Mouse (Mus musculus): ENCODE results near the gene Letm1.

Gene Letm1

GRCm38 (mm10) chr5:33782345-33782998, at the start of gene Letm1:
Letm1 (minus strand) TSS chr5:33782817.
- peak; percentile 98 for DNase-seq (ENCODE audit: low spot score)

DNA sequence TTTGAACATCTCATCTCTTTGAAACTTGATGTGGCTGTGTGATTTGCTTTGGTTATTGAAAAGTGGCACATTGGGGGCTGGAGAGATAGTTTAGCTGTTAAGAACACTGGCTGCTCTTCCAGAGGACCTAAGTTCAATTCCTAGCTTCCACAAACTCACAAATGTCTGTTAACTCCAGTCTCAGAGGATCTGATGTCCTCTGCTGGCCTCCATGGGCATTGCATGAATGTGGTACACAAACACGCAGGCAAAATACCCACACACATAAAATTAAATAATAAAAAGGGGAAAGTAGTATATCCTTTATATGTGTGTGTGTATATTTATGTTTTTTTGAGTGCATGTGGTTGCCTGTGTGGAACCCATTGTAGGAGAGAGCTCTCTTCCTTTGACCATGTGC, 48.2 kb upstream of the Letm1 start:
- DNase-seq (ENCODE audit: low spot score) = peak; percentile 21

DNA sequence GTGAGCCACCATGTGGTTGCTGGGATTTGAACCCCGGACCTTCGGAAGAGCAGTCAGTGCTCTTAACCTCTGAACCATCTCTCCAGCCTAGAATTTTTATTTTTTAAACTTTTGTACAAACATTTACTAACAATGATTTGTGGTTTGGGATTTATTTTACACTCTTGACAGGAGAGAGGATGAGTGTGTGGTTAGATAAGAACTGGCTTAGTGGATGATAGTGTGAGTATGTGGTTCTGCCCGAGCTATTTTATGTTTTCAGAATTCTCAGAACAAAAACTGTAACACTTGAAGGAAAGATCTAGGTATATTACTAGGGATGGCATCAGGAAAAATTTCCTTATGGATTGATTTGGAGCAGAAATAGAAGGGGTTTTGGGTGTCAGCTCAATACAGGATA, 47.3 kb upstream of the Letm1 start:
- DNase-seq (ENCODE audit: low spot score) = no peak

DNA sequence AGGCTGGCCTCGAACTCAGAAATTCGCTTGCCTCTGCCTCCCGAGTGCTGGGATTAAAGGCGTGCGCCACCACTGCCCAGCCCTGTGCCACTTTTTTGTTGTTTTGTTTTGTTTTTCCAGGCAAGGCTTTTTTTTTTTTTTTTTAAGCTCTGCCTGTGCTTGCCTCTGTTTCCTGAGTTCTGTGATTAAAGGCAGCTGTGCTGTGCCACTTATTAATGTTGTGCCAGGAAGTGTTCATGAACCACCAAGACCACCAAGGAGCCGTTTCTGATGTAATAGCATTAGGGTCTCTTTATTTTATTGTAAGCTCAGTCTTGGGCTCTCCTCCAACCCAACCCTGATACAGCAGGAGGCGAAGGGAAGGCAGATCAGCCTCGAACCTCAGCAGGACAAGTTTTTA, 45.5 kb upstream of the Letm1 start:
- no peak for DNase-seq (ENCODE audit: low spot score)

DNA sequence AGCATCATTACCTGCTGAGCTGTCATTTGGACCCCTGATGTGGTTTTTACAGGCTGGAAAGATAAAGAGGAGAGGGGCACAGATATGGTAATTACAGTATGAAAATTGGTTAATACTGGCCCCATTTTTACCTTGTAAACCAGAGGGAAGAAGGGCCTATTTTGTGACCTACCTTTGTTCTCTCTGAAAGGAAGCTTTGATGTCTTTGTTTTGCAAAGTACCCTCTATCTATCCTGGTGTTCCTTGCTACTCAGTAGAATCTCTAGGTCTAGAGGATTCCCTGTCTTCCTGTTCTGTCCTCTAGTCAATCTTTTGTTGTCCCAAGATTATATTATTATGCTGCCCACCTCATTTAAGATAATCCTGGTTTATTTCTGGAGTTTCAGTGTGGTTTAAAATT, 43.4 kb upstream of the Letm1 start:
- no peak for DNase-seq (ENCODE audit: low spot score)

DNA sequence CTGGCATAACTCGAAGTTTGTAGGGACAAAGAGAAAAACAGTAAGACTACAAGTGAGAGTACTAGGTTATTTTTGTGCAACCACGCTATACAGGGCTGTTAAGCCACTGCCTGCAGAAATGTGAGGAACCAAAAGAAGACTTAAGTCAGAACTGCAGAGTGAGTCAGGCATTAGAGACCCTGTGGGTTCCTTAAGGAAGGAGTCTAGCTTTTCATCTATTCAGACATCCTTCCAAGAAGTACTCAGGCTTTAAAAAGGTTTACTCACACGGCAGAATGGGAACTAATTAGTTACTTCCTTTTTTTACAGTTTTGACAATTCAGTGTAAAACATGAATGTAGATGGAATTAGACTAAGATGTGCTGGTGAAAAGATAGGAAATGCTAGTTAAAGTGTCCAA, 39.8 kb upstream of the Letm1 start:
- peak; percentile 4 for DNase-seq (ENCODE audit: low spot score)

DNA sequence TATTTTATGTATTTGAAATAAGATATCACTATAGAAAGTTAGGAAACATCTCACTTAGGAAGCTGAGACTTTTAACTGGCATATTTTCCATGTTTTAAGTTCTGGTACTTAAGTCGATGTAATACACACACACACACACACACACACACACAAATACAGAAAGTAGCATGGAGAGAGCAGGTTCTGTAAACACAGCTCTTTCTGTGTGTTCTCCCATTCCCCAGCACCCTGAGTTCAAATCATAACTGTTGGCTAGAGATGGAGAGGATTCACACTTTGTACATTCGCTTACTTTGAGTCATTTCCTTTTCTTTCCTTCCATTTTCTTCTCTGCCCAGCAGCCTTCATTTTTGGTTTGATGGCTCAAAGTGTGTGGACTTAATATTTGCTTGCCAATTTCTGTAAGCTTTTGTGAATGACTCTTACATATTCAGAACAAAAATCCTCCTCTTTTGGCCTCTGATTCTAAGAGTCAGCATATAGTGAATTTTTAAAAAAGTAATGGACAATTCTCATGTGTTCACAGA, 39.3 kb upstream of the Letm1 start:
- peak; percentile 29 for DNase-seq (ENCODE audit: low spot score)

- peak; percentile 60 for DNase-seq (ENCODE audit: low spot score)
These were observed 38.4 kb upstream of the Letm1 start for GRCm38 (mm10) chr5:33820733-33821621.

DNA sequence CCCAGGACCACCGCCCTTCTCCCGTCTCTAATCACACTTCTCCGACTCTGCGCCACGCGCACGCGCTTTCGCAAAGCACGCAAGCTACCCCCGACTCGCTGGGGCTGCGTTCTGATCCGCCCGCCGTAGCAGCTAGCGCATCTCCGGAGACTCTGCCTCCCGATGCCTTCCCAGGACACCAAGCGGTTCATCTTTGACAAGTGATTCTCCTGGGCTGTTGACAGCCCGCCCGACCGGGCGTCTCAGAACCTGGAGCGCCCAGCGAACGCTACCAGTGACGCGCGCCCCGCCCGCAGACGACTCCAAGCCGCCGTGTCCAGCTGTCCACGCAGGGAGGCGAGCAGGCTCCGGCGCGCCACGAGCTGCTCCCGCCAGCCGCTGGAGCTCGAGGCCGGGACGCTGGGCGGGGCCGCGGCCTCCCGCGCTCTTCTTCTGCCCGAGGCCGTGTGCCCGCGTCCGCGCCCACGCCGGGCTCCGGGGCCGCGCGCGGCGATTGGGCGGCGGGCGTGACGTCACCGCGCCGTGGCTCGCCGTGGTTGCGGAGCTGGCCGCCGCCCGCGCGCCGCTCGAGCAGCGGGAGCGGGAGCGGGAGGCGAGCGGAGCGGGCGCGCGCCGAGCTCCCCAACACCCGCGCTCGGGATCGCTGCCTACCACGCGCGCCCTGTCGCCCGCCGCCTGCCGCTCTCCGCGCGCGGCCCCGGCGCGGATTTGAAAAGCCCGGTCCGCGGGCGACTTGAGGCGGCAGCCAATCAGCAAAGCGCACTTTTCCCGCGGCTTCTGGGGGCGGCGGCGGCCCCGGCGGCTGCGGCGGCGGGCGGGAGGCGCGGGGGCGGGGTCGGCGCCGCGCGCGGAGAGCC, 37.5 kb upstream of the Letm1 start, which contains the start of gene Nsd2:
Nsd2 (plus strand) TSS at position 850 of the 857 bp plus-strand sequence.
- DNase-seq (ENCODE audit: low spot score) = peak; percentile 94

- peak; percentile 61 for DNase-seq (ENCODE audit: low spot score)
These were observed 36.7 kb upstream of the Letm1 start for GRCm38 (mm10) chr5:33819141-33819875.

DNA sequence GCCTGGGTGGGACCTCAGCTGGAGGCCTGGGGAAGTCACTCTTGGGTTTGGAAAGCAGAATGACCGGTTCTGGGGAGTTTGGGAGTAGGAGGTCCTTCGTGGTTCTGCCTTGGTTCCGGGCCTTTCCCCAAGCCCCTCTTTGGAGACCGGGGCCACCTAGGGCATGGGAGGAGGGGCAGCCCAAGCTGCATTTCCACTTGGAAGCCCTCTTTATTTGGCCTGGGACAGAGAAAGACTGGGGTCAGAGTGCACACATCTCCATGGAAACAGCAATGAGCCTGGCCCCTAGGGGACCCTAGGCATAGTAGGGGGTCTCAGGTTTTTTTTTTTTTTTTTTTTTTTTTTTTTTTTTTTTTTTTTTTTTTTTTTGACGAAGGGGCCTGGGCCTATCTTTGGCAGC, 35.5 kb upstream of the Letm1 start:
- DNase-seq (ENCODE audit: low spot score) = peak; percentile 74

GRCm38 (mm10) chr5:33816008-33816725, 33.5 kb upstream of the Letm1 start:
- no peak for DNase-seq (ENCODE audit: low spot score)

DNA sequence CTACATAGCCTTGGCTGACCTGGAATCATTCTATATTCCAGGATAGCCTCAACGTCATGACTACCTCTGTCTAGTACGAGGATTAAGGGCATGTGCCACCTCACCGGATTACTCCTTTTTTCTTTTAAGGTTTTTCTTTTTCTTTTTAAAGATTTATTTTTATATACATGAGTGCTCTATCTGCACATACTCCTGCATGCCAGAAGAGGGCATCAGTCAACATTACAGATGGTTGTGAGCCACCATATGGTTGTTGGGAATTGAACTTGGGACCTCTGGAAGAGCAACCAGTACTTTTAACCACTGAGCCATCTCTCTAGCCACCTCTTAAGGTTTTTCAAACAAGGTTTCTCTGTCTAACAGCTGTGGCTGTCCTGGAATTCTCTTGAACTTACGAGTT, 28.9 kb upstream of the Letm1 start:
- no peak for DNase-seq (ENCODE audit: low spot score)

- no peak for DNase-seq (ENCODE audit: low spot score)
These were observed 20.7 kb upstream of the Letm1 start for GRCm38 (mm10) chr5:33803337-33803736.

- no peak for DNase-seq (ENCODE audit: low spot score)
These were observed 9.5 kb upstream of the Letm1 start for GRCm38 (mm10) chr5:33791912-33792643.

DNA sequence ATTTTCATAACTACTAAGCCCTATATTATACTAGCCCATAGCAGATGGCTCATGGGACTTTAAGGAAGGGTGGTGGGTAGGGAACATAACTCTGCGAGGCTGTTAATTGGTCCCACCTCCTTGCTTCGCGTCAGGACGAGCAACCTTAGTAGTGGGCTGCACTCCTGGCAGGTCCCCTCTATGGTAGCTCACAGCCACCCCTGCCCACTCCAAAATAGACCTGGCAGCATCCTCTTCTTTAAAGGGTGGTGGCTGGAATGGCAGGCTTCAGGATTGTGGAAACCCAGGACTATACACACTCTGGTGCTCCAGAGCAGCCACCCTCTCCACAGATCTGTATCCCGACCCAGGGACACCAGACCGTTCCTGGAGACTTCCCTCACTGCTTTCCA, 378 bp upstream of the Letm1 start:
- DNase-seq (ENCODE audit: low spot score) = no peak

DNA sequence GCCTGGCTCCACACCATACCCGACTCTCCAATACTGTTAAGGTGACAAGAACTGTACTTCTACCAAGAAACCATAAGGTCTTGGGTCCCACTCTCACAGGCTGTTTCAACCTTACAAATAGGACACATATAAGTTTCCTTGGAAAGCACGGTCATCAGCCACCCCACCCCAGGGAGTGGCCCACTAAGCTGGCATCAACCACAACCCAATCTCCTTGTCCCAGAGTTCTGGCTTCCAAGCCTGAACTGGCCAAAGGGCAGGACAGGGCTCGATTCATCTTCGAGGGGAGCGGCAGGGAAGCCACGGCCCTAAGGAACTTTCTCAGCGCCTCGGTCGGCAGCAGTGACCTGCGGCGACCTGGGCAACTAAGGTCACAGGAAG, 663 bp downstream of the Letm1 start:
- DNase-seq (ENCODE audit: low spot score) = no peak

- no peak for DNase-seq (ENCODE audit: low spot score)
These were observed 5.4 kb downstream of the Letm1 start for GRCm38 (mm10) chr5:33777195-33777594.

GRCm38 (mm10) chr5:33743481-33743880, 39.1 kb downstream of the Letm1 start:
- no peak for DNase-seq (ENCODE audit: low spot score)

- no peak for DNase-seq (ENCODE audit: low spot score)
These were observed 42.1 kb downstream of the Letm1 start for GRCm38 (mm10) chr5:33740548-33740947.

Data from embryo, embryonic 10.5 days (tissue).